Mouse (Mus musculus): ENCODE data around the gene Mctp2.

GRCm38 (mm10) chr7:72325961-72326360 lies 19.6 kb upstream of the Mctp2 start:
- no peak for TF ChIP-seq CTCF (IDR thresholded peaks at IDR 0.05; ENCODE audit: low read depth)
- TF ChIP-seq EP300 (IDR thresholded peaks at IDR 0.05; ENCODE audit: low read depth), result no peak
